Mouse (Mus musculus): Measurements from ENCODE around the gene Pank1.

Pank1 gene

DNA sequence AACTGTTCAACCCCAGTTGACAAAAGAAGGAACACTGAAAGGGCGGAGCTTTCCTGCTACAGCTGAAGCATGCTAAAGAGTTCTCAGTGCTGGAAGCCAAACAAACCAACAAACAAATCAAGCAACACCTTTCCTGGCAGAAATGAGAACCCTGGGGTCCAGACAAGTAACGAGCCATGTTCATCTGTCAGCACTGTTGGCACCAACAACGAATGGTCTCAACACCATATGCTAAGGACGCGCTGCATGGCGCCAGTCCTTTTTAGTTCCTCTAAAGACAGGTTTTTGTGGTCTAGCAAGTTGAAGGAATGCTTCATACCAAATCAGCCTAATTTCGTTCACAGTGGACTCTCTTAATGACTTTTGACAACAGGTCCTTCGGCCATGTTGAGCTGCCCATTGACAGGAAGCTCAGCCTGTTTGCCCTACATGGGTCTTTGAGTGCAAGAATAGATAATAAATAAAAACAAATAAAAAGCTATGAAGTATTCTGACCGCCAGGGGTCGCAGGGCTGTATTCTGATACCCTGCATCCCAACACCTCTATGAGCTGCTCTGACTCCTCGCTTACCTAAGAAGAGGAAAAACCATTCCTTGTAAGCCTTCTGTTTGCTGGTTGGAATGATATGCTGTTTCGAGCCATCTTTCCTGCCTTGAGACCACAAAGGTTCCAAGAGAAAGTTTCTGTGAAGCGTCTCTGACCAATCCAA, 53.2 kb downstream of the Pank1 start:
- peak in 1 of 2 experiments; percentile 11 for DNase-seq (ENCODE audit: low spot score in 2 of 2)

DNA sequence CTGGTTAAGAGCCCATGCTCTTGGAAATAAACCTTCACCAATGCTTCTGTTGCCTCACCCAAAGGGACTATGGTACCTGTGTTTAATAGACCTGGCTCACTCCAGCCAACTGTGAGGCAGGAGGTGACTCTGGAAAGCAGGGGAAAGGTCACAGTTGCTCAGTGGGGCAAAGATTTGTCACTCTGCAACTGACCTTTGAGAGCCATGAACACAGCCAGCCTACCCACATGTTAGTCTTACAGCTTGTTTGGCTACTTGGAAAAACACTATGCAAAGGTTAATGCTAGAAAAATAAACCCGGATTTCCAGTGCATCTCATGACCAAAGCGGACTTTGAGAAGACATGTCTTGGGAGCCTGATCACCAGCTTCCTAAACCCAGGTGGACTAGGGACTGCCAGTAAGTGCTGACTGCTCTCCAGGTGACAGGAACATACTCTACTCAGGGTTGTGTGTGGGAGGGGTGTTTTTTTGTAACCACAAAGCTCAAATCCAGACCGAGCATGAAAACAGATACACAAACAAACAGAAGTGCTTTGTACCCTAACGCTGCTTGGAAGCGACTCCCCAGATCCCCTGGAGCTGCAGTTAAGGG, 59.6 kb downstream of the Pank1 start:
- no peak for DNase-seq (ENCODE audit: low spot score in 2 of 2)

DNA sequence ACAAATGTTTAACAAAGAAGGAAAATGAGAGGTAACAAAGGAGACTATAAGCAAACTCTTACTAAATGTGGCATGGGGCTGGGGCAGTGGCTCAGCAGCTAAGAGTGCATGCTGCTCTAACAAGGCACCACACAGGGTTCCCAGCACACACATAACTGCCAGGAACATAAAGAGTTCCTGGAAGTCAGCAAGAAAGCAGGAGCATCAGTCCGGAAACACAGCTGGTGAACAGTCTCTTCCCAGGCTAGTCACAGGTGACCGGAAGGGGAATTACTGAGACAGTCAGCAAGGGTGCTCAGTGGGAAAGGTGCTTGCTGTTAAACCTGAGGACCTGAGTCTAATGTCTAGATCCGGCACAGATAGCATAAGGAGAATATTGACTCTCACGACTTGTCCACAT, 63.9 kb downstream of the Pank1 start:
- no peak for DNase-seq (ENCODE audit: low spot score in 2 of 2)

DNA sequence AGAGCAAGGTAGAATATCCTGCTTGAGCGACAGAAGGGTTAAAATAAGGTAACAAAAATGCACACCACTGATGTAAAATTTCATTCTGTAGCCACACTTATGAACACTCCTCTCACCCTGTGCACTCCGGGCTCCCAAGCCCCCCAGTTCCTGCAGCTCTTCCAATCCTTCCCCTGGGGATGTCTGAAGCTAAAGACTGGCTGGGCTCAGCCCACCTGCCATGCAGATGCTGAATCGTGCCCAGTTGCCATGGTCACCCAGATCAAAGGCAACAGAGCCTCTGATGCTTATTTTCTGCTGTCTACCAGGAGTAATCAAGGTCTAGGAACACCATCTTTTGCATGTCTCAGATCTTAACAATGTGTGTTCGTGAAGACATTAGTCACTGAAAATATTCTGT, 64.6 kb downstream of the Pank1 start:
- DNase-seq (ENCODE audit: low spot score in 2 of 2) = no peak

DNA sequence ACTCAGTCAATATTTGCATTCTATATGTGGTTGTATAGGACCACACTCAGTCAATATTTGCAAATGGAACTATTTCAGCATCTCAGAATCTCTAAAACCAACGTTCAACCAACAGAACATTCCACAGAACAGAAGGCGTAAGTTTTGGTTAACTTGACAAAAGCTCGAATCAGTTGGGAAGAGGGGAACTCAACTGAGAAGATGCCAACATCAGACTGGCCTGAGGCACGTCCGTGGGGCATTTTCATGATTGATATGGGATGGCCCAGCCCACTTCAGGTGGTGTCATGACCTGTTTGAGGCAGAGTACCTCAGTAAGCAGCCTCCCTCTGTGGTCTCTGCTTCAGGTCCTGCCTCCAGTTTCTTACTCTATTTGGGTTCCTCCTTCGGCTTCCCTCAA, 65.3 kb downstream of the Pank1 start:
- no peak for DNase-seq (ENCODE audit: low spot score in 2 of 2)

DNA sequence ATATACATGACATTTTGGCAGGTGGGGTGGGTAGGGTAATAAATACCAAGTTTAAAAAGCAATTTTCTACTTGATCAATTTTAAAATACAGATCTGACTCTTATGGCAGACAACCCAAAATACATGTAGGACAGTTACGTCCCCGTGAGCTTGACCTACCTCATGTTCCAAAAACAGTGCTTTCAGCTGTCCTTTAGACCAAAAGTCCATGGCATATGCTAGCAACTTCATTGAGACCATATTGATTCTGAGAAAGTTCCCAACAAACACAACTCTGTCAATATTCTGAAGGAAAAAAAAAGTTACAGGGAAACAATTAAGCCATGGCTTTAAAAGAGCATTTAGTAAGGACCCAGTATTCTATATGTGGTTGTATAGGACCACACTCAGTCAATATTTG, 65.7 kb downstream of the Pank1 start:
- no peak for DNase-seq (ENCODE audit: low spot score in 2 of 2)

DNA sequence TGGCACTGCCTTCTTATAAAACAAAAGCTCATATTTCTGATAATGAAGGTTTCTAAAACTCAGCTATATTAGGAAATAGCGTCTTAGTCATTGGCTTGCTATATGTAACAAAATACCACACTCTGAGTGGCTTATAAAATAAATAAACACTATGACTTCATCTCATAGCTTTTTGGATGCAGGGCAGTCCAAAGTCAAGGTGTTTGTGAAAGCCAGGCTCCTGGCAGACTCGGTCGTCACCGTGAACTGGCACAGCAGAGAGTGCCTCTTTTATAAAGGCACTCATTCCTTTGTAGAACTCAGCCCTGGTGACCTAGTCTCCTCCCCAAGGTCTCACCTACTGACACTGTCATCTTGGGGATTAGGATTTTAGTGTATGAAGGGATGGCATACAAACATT, 66.5 kb downstream of the Pank1 start:
- no peak for DNase-seq (ENCODE audit: low spot score in 2 of 2)

DNA sequence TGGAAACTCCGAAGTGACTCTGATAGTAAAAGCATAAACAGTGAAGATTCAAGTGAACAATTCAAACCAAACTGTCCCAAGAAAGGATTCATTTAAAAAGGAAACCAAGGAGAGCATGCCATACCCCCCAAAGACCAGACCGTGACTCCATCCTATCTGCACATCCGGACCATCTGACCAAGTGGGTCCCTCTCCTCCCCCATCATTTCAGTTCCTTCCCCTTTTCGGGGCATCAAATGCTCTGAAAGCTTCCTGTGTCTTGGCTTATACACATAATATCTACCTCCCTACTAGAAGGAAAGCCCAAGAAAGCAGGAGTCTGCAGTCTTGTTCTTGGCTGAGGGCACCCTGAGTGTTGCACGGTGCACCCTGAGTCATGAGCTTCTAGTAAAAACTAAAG, 72.1 kb downstream of the Pank1 start:
- no peak for DNase-seq (ENCODE audit: low spot score in 2 of 2)

DNA sequence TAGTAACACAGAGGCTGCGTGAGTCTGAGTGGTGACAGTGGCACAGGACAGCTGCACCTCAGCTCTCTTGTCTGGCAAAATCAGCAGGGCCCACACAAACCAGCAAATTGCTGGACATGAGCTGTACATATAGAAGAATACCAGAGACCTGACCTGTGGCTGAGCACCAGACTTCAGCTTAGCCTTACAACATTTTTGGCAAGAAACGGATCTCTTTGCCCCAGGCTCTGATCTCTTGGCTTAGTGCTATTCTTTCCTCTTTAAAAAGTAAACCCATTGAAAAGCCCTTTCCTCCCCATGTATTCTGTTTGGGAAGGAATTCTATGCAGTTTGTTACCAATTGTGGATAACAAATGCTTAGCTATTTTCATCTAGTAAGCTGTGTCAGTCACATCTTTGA, 74.2 kb downstream of the Pank1 start:
- DNase-seq (ENCODE audit: low spot score in 2 of 2) = no peak

DNA sequence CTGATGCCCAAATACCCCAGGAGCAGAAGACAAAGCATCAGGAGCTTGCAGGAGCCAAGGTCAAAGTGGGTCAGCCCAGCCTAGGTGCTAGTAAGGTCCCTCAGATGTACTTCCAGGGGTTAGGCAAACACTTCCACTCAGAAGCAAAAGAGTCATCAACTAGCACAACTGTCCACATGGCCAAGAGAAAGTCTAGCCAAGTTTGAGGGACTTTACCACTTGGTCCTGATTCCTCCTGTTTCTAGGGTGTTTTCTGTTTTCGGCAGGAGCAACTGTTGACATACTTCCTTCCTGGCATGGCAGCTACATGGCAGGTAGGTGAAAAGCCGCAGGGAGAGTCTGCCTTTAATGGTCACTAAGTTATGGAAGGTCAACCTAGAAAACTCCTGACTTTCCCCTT, 74.7 kb downstream of the Pank1 start:
- DNase-seq (ENCODE audit: low spot score in 2 of 2) = no peak

DNA sequence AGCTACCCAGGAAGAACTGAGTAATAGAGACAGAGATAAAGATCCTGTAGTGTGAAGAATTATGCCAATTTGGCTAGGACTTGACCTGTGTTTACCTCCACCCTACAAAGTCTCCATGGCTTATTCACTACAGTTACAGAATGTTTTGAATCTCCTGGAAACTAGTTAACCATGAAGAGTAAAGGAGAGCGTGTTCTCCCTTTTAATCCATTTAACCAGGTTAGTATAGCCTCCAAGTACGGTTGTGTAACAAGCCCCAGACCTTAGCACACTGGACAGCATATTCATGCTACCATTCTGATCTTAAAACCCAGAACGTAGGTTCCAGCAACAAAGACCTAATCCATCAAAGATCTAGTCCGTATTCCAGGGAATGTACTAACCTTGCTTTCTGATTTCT, 75.9 kb downstream of the Pank1 start:
- DNase-seq (ENCODE audit: low spot score in 2 of 2) = no peak

DNA sequence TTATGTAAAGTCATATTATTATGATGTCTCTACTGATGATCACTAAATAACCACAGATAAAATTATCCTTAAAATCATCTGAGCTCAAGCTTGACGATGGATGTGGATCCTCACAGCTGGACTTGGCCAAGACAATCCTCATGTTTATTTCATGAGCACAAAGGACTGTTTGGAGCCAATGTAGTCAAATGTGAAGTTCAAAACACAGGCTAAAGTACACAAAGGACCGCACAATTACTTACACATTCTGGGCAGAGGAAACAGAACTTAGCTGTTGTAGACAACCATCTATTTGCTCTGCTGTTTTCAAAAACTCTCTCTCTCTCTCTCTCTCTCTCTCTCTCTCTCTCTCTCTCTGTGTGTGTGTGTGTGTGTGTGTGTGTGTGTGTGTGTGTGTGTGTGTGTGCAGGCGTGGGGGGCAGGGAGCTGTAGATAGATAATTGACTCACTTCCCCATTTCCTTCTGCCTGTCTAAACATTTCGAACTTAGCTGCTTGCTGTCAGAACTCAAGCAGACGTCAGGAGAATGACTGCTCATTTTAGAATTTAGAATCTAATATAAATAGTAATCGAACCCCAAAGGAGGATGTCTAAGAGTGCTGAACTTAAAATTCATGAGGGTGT, 79.5 kb downstream of the Pank1 start:
- DNase-seq (ENCODE audit: low spot score in 2 of 2) = no peak

DNA sequence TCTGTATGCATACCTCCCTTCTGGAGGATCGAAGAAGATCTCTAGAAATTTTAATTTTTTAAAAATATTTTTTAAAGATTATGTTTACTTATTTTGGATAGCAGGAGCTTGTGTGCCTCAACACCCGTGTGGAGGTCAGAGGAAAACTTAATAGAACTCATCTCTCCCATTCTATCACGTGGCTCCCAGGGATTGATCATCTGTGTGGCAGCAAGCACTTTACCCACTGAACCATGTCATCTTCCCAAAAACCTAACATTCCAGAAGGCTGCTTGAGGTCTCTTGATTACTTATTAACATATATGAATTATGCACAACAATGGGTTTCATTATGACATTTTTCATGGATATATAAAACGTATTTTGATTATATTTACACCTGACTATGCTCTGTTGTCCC, 82.9 kb downstream of the Pank1 start:
- no peak for DNase-seq (ENCODE audit: low spot score in 2 of 2)

DNA sequence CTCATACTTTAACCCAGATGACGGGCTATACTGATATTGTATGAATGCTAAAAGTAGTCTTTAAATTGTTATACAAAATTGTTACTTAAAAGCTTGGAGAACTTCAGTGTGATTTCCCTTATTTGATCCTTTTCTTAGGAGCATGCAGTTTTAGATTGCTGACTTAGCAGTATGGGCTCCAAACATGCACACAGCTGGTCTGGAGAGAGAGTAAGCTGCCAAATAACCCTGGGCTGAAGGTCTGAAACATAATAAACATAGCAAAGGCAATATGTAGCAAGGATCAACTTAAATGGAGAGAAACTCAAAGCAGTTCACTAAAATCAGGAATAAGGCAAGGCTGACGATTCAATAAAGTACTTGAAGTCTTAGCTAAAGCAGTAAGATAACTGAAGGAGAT, 96.8 kb downstream of the Pank1 start:
- no peak for DNase-seq (ENCODE audit: low spot score in 2 of 2)

DNA sequence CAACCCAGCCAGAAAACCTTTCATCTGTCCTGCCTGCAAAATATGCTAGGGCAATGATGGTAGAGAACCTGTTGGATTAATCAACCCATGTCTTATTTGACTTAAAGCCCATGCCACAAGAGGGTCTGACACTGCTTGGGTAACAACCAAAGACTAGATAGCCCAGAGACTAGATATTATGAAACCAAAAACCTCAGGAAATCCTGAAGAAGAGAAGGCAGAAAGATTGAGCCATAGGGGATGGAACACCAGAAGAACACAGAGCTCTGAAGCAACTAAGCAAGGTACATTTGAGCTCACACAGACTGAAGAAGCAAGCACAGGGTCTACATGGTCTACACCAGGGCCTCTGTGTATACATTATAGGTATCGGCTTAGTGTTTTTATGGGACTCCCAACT, 100.3 kb downstream of the Pank1 start:
- DNase-seq (ENCODE audit: low spot score in 2 of 2) = no peak

DNA sequence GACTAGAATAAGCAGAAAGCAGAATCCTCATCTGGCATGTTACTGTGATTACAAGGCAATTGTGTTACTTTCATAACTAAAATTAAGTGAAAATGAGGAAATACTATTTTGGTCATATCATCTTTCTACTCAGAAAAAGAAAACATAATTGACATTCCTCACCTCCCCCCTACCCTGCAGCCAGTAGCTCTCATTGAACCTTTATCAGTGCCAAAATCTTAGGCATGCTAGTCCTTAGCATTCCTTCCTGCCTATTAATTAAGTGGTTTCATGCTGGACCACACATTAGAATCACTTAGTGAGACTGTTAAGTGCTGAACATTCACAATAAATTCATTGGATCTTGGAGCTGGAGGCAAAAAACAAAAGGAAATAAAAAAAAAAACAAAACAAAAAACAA, 101.2 kb downstream of the Pank1 start:
- no peak for DNase-seq (ENCODE audit: low spot score in 2 of 2)

DNA sequence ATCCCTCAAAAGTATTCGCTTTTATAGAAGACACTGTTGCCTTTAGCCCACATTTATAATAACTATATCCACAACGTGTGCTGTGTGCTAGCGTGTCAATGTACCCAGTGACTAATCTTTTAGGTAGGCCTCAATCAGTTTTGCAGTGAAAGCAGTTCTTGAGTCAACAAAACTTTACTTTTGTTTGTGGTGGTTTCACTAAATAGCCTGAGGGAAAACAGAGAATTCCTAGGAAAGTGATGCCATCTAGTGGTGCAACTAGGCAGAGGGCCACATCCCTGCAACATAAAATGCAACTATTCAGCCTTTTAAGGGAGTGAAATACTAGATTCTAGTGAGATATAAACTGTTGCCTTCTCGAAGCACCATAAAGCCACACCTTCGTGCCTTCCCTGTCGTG, 106.5 kb downstream of the Pank1 start:
- peak; percentile 14 to 30 for DNase-seq (ENCODE audit: low spot score in 2 of 2)

DNA sequence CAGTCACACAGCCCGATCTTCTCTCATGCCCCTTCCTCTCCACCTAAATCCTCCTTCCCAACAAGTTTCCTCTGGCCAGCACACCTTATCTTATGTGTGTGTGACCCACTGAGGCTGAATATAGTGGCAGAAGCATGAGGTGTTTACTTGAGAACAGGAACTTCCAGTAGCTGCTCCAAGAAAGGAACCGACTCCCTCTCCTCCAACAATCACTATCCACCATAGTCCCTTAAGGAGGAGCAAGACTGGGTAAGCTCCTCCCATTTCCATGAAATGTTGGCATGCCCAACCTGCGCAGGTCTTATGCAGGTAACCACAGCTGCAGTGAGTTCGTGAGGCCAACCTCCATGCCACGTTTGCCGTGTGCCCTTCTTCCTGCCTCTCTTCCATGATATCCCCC, 108.5 kb downstream of the Pank1 start:
- DNase-seq (ENCODE audit: low spot score in 2 of 2) = no peak

DNA sequence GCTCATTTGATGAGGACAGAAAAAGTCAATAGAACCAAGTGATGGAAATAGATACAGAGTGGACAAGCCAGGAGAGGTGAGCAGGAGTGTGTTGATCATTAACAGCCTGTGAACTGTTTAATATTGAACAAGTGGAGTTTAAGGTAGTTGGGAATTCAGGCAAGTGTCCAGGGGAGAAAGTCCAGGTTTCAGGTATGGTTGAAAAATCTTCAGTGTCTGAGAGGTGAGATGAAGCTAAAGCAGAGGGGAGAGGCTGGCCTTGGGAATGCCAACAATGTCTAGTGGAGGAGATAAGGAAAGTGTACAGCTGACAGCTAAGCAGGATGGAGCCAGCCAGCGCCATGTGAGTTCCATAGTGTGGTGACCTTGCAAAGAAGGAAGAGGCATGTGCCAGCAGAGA, 120.5 kb downstream of the Pank1 start:
- DNase-seq (ENCODE audit: low spot score in 2 of 2) = no peak

Measured in frontal cortex, postnatal 25 days (tissue).